Comparison of ENCODE assay signal across 24 mouse cellular contexts in the genomic region with DNA sequence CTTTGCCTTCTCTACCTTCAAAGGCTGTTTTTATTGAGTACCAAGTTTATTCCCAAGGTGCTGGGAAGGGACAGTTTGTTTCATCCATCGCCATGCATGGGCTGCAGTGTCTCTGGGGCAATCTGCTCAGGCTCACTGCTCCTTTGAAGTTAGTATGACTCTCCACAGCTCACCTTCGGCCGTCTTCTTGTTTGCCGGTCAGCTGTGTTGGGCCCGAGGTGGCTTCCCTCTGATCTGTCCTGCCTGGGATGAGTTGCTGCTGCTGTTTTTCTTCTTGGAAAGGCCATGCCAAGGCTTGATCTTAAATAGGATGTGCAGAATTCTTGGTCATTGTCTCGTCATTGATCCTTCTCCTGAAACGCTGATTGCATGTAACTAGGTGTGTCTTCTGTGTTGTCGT. TPM values are rescaled to one million over a fixed set of nuclear protein-coding genes. Genes with fewer than 3 reads are reported as not detected.
A peak's percentile ranks its signal among the peaks of the same experiment; 100 is the strongest.
DNase-seq lines count a peak whose midpoint lies in the region; ATAC-seq and TF ChIP-seq lines count a peak whose summit lies in the region.
"Had no signal": no experiment of that assay in that cellular context is flagged by ENCODE, and none has a peak within 500 bp of the region (broad histone marks: within the 10 kb centered on the region; RNA-seq: fewer than 3 reads in every experiment).

No protein-coding gene starts in this region.

- H3K4me2 ChIP-seq in kidney, postnatal 0 days (ENCODE audit: low read length), result no peak overlapping the region
- H3K4me2 ChIP-seq in liver, embryonic 13.5 days, result peak overlapping the region; percentile 63
- no peak overlapping the region for H3K4me2 ChIP-seq in stomach, embryonic 15.5 days
- H3K4me2 ChIP-seq: embryonic facial prominence, embryonic 13.5 days; forebrain, embryonic 15.5 days; heart, embryonic 15.5 days; limb, embryonic 15.5 days; neural tube, embryonic 12.5 days had no signal

- no peaks in the 10 kb centered on the region for H3K27me3 ChIP-seq in heart, adult 2 months (ENCODE audit: control insufficient read depth, insufficient read depth, low read length)
- H3K27me3 ChIP-seq in kidney, postnatal 0 days (ENCODE audit: insufficient read depth, low read length), result no peaks in the 10 kb centered on the region
- H3K27me3 ChIP-seq in liver, embryonic 13.5 days, result no peaks in the 10 kb centered on the region
- H3K27me3 ChIP-seq in stomach, embryonic 15.5 days (replicated peaks), result no peaks in the 10 kb centered on the region
- H3K27me3 ChIP-seq: embryonic facial prominence, embryonic 13.5 days; forebrain, embryonic 15.5 days; heart, embryonic 15.5 days; limb, embryonic 15.5 days; neural tube, embryonic 12.5 days had no signal

- H3K9me3 ChIP-seq in kidney, postnatal 0 days (replicated peaks; ENCODE audit: low read length), result no peaks in the 10 kb centered on the region
- H3K9me3 ChIP-seq in liver, embryonic 13.5 days (replicated peaks), result no peaks in the 10 kb centered on the region
- H3K9me3 ChIP-seq in stomach, embryonic 15.5 days, result no peaks in the 10 kb centered on the region
- H3K9me3 ChIP-seq: embryonic facial prominence, embryonic 13.5 days; forebrain, embryonic 15.5 days; heart, embryonic 15.5 days; hindbrain, embryonic 10.5 days; limb, embryonic 15.5 days; neural tube, embryonic 12.5 days had no signal

- H3K4me3 ChIP-seq in heart, adult 2 months, result no peak overlapping the region
- H3K4me3 ChIP-seq in kidney, postnatal 0 days (replicated peaks; ENCODE audit: low read depth, low read length), result no peak overlapping the region
- H3K4me3 ChIP-seq in liver, embryonic 13.5 days (replicated peaks), result no peak overlapping the region
- H3K4me3 ChIP-seq in stomach, embryonic 15.5 days (replicated peaks), result no peak overlapping the region
- H3K4me3 ChIP-seq: embryonic facial prominence, embryonic 13.5 days; forebrain, embryonic 15.5 days; heart, embryonic 15.5 days; hindbrain, embryonic 10.5 days; limb, embryonic 15.5 days; neural tube, embryonic 12.5 days had no signal

- peaks cover 16% of the 10 kb centered on the region for H3K36me3 ChIP-seq in heart, adult 2 months (ENCODE audit: control insufficient read depth, insufficient read depth, low read length)
- no peaks in the 10 kb centered on the region for H3K36me3 ChIP-seq in kidney, postnatal 0 days (ENCODE audit: insufficient read depth, low read length)
- peaks cover 19% of the 10 kb centered on the region for H3K36me3 ChIP-seq in liver, embryonic 13.5 days
- H3K36me3 ChIP-seq in stomach, embryonic 15.5 days, result no peaks in the 10 kb centered on the region
- H3K36me3 ChIP-seq: embryonic facial prominence, embryonic 13.5 days; forebrain, embryonic 15.5 days; heart, embryonic 15.5 days; hindbrain, embryonic 10.5 days; limb, embryonic 15.5 days; neural tube, embryonic 12.5 days had no signal

- no peak for DNase-seq in heart, adult 2 months
- no peak for DNase-seq in heart, postnatal 36 days
- DNase-seq in kidney, postnatal 0 days (ENCODE audit: low spot score), result no peak
- no peak for DNase-seq in kidney, postnatal 10 days
- DNase-seq in liver, embryonic 13.5 days, result no peak
- no peak for DNase-seq in left cerebral cortex, postnatal 10 days (ENCODE audit: extremely low spot score in 1 of 2, low spot score in 2 of 2)
- no peak for DNase-seq in adrenal gland, postnatal 36 days
- DNase-seq: cerebellum, adult 11 months; cerebellum, postnatal 10 days; gastrocnemius, postnatal 10 days; heart, adult 18-20 months; kidney, postnatal 25 days; lung, postnatal 4 days; midbrain, embryonic 14.5 days; right cerebral cortex, postnatal 25 days; thymus, postnatal 36 days had no signal

- 73% methylated on average over 8 of the region's 8 CpGs for WGBS in heart, adult 2 months
- 67% methylated on average over 8 of the region's 8 CpGs for WGBS in kidney, postnatal 0 days
- 76% methylated on average over 8 of the region's 8 CpGs for WGBS in liver, embryonic 13.5 days (ENCODE audit: insufficient replicate concordance)
- WGBS in stomach, embryonic 15.5 days, result 72% methylated on average over 8 of the region's 8 CpGs

- H3K4me1 ChIP-seq in heart, adult 2 months (ENCODE audit: control insufficient read depth, insufficient read depth, low read length), result peaks cover 28% of the 10 kb centered on the region
- H3K4me1 ChIP-seq in kidney, postnatal 0 days (replicated peaks; ENCODE audit: insufficient read depth, low read length), result peaks cover 47% of the 10 kb centered on the region
- H3K4me1 ChIP-seq in liver, embryonic 13.5 days (replicated peaks), result peaks cover 97% of the 10 kb centered on the region
- H3K4me1 ChIP-seq in stomach, embryonic 15.5 days, result peaks cover 36% of the 10 kb centered on the region

- H3K27ac ChIP-seq in heart, adult 2 months, result peak overlapping the region; percentile 72
- H3K27ac ChIP-seq in kidney, postnatal 0 days, result peak overlapping the region; percentile 75; the same call in 1 of the 2 replicates
- H3K27ac ChIP-seq in liver, embryonic 13.5 days, result peak overlapping the region; percentile 94
- 0 out of 2 replicates have a peak overlapping the region, but pooled peaks have one; percentile 69 for H3K27ac ChIP-seq in stomach, embryonic 15.5 days
- H3K27ac ChIP-seq: forebrain, embryonic 15.5 days; hindbrain, embryonic 10.5 days; hindbrain, postnatal 0 days; neural tube, embryonic 12.5 days had no signal

- ATAC-seq in kidney, postnatal 0 days (replicated peaks; ENCODE audit: low FRiP score, low read depth), result no peak
- no peak for ATAC-seq in liver, embryonic 13.5 days (ENCODE audit: low read depth)
- no peak for ATAC-seq in stomach, embryonic 15.5 days (ENCODE audit: insufficient read depth, low FRiP score, low read depth)
- ATAC-seq: forebrain, embryonic 15.5 days; hindbrain, postnatal 0 days had no signal

- TF ChIP-seq CTCF in heart, adult 2 months (IDR thresholded peaks at IDR 0.05), result no peak
- no peak for TF ChIP-seq CTCF in kidney, postnatal 0 days (IDR thresholded peaks at IDR 0.05; ENCODE audit: low read depth)

- no peak for TF ChIP-seq POLR2A in heart, adult 2 months (IDR thresholded peaks at IDR 0.05; ENCODE audit: insufficient read depth, low read depth, low read length)

- intact Hi-C loops in heart, adult 2 months (cut with DNase I), result no loop called here
- intact Hi-C loops in heart, postnatal 36 days (cut with DNase I), result no loop called here
- intact Hi-C loops in left cerebral cortex, postnatal 10 days (cut with DNase I), result loop anchor here (5.0 kb wide), 1 partner anchor 61 kb away; no protein-coding TSS in a partner anchor

- peaks cover 12% of the 10 kb centered on the region for H3K79me2 ChIP-seq in heart, adult 2 months (replicated peaks; ENCODE audit: control insufficient read depth, insufficient read depth, low read length)

- no peak overlapping the region; the same call in 1 of the 2 replicates for H3K9ac ChIP-seq in heart, adult 2 months (ENCODE audit: low read depth, low read length)
- no peak overlapping the region for H3K9ac ChIP-seq in kidney, postnatal 0 days (ENCODE audit: low read depth, low read length)
- peak overlapping the region; percentile 63 for H3K9ac ChIP-seq in liver, embryonic 13.5 days
- H3K9ac ChIP-seq in stomach, embryonic 15.5 days, result no peak overlapping the region
- H3K9ac ChIP-seq: embryonic facial prominence, embryonic 13.5 days; forebrain, embryonic 15.5 days; heart, embryonic 15.5 days; limb, embryonic 15.5 days; neural tube, embryonic 12.5 days had no signal

- TF ChIP-seq EP300 in heart, adult 2 months (IDR thresholded peaks at IDR 0.05; ENCODE audit: insufficient read depth, low read depth, low read length), result no peak

RNA-seq across cellular contexts. Expression of gene Cyth3, which starts 9.3 kb away (rescaled TPM):
- 10 to 100 TPM; 26.1 to 44.6 TPM for total RNA-seq in heart, adult 2 months (2021)
- 25.1 and 39.2 TPM in 2 replicates for polyA plus RNA-seq in heart, adult 2 months (2012; rRNA removed)
- 10 to 100 TPM; 34.7 to 40.7 TPM for total RNA-seq in heart, postnatal 36 days (2021)
- 74.3 and 76.7 TPM in 2 replicates for polyA plus RNA-seq in kidney, postnatal 0 days (2015; fragmentation: Nextera tagmentation; extraction: Ambion mirVana)
- polyA plus RNA-seq in liver, embryonic 13.5 days (2015; fragmentation: Nextera tagmentation; extraction: Ambion mirVana), result 35.0 and 42.2 TPM in 2 replicates
- polyA plus RNA-seq in stomach, embryonic 15.5 days (2015; fragmentation: Nextera tagmentation; extraction: Ambion mirVana), result 49.8 and 53.9 TPM in 2 replicates
- 10 to 100 TPM; 67.7 to 71.2 TPM for total RNA-seq in left cerebral cortex, postnatal 10 days (2021)
- 100 to 1,000 TPM; 120 to 180 TPM for total RNA-seq in adrenal gland, postnatal 36 days (2021)
